Mouse (Mus musculus) frontal cortex, postnatal 36 days (tissue): Measurements from ENCODE around the gene Siglecg.
"Not testable (repeated sequence)": the region's sequence is repeated elsewhere in the genome, so short reads cannot be mapped to it uniquely, and the experiment has no call there.

ENCODE experiments used
- DNase-seq, 2 experiments: peaks; one replicate each; pipeline ENCODE4 v3.0.0; 2022; ENCODE audit warnings: low spot score in 2 of 2

Gene Siglecg

GRCm38 (mm10) chr7:43408131-43408553 is at the start of gene Siglecg:
TSS of gene Siglecg (plus strand) at chr7:43408204.
- DNase-seq, result no peak

GRCm38 (mm10) chr7:43358556-43358955 is 49.4 kb upstream of the Siglecg start:
- DNase-seq, result no peak

- DNase-seq, result no peak
These were observed 46.6 kb upstream of the Siglecg start for GRCm38 (mm10) chr7:43361442-43361841.

GRCm38 (mm10) chr7:43362021-43362420 is 46.0 kb upstream of the Siglecg start:
- DNase-seq, result no peak

- DNase-seq, result peak; percentile 21 to 52
These were observed 29.8 kb upstream of the Siglecg start for GRCm38 (mm10) chr7:43378226-43378625.

GRCm38 (mm10) chr7:43392349-43393121 is 15.5 kb upstream of the Siglecg start:
- no peak for DNase-seq

GRCm38 (mm10) chr7:43399501-43399900 is 8.5 kb upstream of the Siglecg start:
- DNase-seq, result no peak

- no peak for DNase-seq
These were observed 5.3 kb upstream of the Siglecg start for GRCm38 (mm10) chr7:43402718-43403117.

GRCm38 (mm10) chr7:43407573-43407972 is 431 bp upstream of the Siglecg start:
- DNase-seq, result no peak

- no peak for DNase-seq
These were observed 1.1 kb downstream of the Siglecg start for GRCm38 (mm10) chr7:43409084-43409483.

GRCm38 (mm10) chr7:43411724-43412123 is 3.7 kb downstream of the Siglecg start:
- not testable (repeated sequence) for DNase-seq

- no peak for DNase-seq
These were observed 9.3 kb downstream of the Siglecg start for GRCm38 (mm10) chr7:43417298-43417697.

- DNase-seq, result peak; percentile 87 to 90
These were observed 15.1 kb downstream of the Siglecg start for GRCm38 (mm10) chr7:43422995-43423617.

- DNase-seq, result no peak
These were observed 16.1 kb downstream of the Siglecg start for GRCm38 (mm10) chr7:43423991-43424625.

GRCm38 (mm10) chr7:43427406-43427805 is 19.4 kb downstream of the Siglecg start, which contains the start of gene Lim2:
TSS of gene Lim2 (plus strand) at chr7:43427670.
- no peak for DNase-seq

- no peak for DNase-seq
These were observed 21.5 kb downstream of the Siglecg start for GRCm38 (mm10) chr7:43429500-43429899.

- no peak for DNase-seq
These were observed 24.9 kb downstream of the Siglecg start for GRCm38 (mm10) chr7:43432891-43433290.

GRCm38 (mm10) chr7:43434676-43435075 is 26.7 kb downstream of the Siglecg start:
- DNase-seq, result no peak

- DNase-seq, result no peak
These were observed 28.6 kb downstream of the Siglecg start, which contains the start of gene Nkg7 for GRCm38 (mm10) chr7:43436341-43437255. TSS of gene Nkg7 (plus strand) at chr7:43437073.

GRCm38 (mm10) chr7:43438611-43439010 is 30.6 kb downstream of the Siglecg start:
- DNase-seq, result no peak

GRCm38 (mm10) chr7:43440482-43440881 is 32.5 kb downstream of the Siglecg start, which contains the start of gene Cldnd2:
TSS of gene Cldnd2 (plus strand) at chr7:43440782.
- no peak for DNase-seq
